10 mouse cellular contexts compared by ENCODE assay signal in the genomic region with DNA sequence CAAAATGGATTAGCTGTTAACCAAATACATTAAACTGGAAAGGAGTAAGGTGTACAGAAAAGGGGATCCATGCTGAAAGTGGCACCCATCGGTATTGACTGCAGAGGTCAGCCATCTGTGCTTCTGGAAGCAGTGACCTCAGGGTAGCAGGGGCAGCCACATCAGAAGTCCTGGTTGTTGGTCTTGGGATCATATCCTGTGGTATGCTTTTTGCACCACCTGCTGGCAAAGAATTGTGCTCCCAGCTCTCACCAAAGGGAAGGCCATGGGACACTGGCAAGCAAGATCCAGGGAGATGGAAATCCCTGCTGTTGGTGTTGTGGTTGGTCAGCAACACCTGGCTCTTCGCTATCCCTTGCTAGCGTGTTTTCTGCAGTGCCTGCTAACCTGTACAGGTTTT. TPM values are rescaled to one million over a fixed set of nuclear protein-coding genes. Genes with fewer than 3 reads are reported as not detected.
DNase-seq lines count a peak whose midpoint lies in the region; ATAC-seq and TF ChIP-seq lines count a peak whose summit lies in the region.
"Had no signal": no experiment of that assay in that cellular context is flagged by ENCODE, and none has a peak within 500 bp of the region (broad histone marks: within the 10 kb centered on the region; RNA-seq: fewer than 3 reads in every experiment).

No protein-coding gene starts in this region.

- 51% methylated on average over 3 of the region's 3 CpGs for WGBS in kidney, adult 2 months
- WGBS in kidney, embryonic 16.5 days: 57% methylated on average over 3 of the region's 3 CpGs
- 74% methylated on average over 3 of the region's 3 CpGs for WGBS in bone marrow, adult 2 months
- 50% methylated on average over 3 of the region's 3 CpGs for WGBS in kidney, postnatal 0 days
- WGBS in liver, embryonic 16.5 days (ENCODE audit: insufficient replicate concordance): 39% methylated on average over 3 of the region's 3 CpGs
- 60% methylated on average over 3 of the region's 3 CpGs for WGBS in small intestine, adult 2 months

- no peaks in the 10 kb centered on the region for H3K27me3 ChIP-seq in kidney, adult 2 months (replicated peaks; ENCODE audit: control insufficient read depth, insufficient read depth, low read length)
- no peaks in the 10 kb centered on the region for H3K27me3 ChIP-seq in kidney, embryonic 16.5 days (ENCODE audit: insufficient read depth, low read length)
- H3K27me3 ChIP-seq in kidney, postnatal 0 days (ENCODE audit: insufficient read depth, low read length): no peaks in the 10 kb centered on the region
- H3K27me3 ChIP-seq in liver, embryonic 16.5 days (ENCODE audit: control insufficient read depth, insufficient read depth, low read depth, low read length): no peaks in the 10 kb centered on the region
- H3K27me3 ChIP-seq in small intestine, adult 2 months (ENCODE audit: control insufficient read depth, insufficient read depth, low read length): no peaks in the 10 kb centered on the region
- H3K27me3 ChIP-seq: embryonic facial prominence, embryonic 12.5 days; midbrain, embryonic 12.5 days had no signal

- no peak overlapping the region for H3K9ac ChIP-seq in kidney, embryonic 16.5 days (replicated peaks; ENCODE audit: low read length)
- no peak overlapping the region for H3K9ac ChIP-seq in kidney, postnatal 0 days (ENCODE audit: low read depth, low read length)
- no peak overlapping the region for H3K9ac ChIP-seq in liver, embryonic 16.5 days (ENCODE audit: low read depth, low read length)
- H3K9ac ChIP-seq: embryonic facial prominence, embryonic 12.5 days; midbrain, embryonic 12.5 days had no signal

- no peak overlapping the region for H3K4me2 ChIP-seq in kidney, embryonic 16.5 days (replicated peaks; ENCODE audit: low read depth, low read length)
- H3K4me2 ChIP-seq in kidney, postnatal 0 days (ENCODE audit: low read length): no peak overlapping the region
- no peak overlapping the region for H3K4me2 ChIP-seq in liver, embryonic 16.5 days (ENCODE audit: low read depth, low read length)
- H3K4me2 ChIP-seq: embryonic facial prominence, embryonic 12.5 days; midbrain, embryonic 12.5 days had no signal

- H3K4me1 ChIP-seq in kidney, adult 2 months (ENCODE audit: control insufficient read depth, insufficient read depth, low read length): no peaks in the 10 kb centered on the region
- no peaks in the 10 kb centered on the region for H3K4me1 ChIP-seq in kidney, embryonic 16.5 days (ENCODE audit: insufficient read depth, low read length)
- H3K4me1 ChIP-seq in bone marrow, adult 2 months (ENCODE audit: control insufficient read depth, insufficient read depth, low read length): no peaks in the 10 kb centered on the region
- no peaks in the 10 kb centered on the region for H3K4me1 ChIP-seq in kidney, postnatal 0 days (replicated peaks; ENCODE audit: insufficient read depth, low read length)
- no peaks in the 10 kb centered on the region for H3K4me1 ChIP-seq in liver, embryonic 16.5 days (ENCODE audit: control insufficient read depth, low read depth, low read length)
- H3K4me1 ChIP-seq in small intestine, adult 2 months (ENCODE audit: control insufficient read depth, insufficient read depth, insufficient read length, low read length): no peaks in the 10 kb centered on the region
- H3K4me1 ChIP-seq: embryonic facial prominence, embryonic 12.5 days; midbrain, embryonic 12.5 days had no signal

- H3K36me3 ChIP-seq in kidney, adult 2 months (ENCODE audit: control insufficient read depth, insufficient read depth, low read length): no peaks in the 10 kb centered on the region
- H3K36me3 ChIP-seq in kidney, embryonic 16.5 days (ENCODE audit: insufficient read depth, low read length): no peaks in the 10 kb centered on the region
- H3K36me3 ChIP-seq in kidney, postnatal 0 days (ENCODE audit: insufficient read depth, low read length): no peaks in the 10 kb centered on the region
- no peaks in the 10 kb centered on the region for H3K36me3 ChIP-seq in liver, embryonic 16.5 days (ENCODE audit: control insufficient read depth, insufficient read depth)
- H3K36me3 ChIP-seq in small intestine, adult 2 months (ENCODE audit: control insufficient read depth, insufficient read depth, low read length): no peaks in the 10 kb centered on the region
- H3K36me3 ChIP-seq: embryonic facial prominence, embryonic 12.5 days; midbrain, embryonic 12.5 days had no signal

- no peak for ATAC-seq in kidney, embryonic 16.5 days (ENCODE audit: low FRiP score, low TSS enrichment)
- no peak for ATAC-seq in kidney, postnatal 0 days (replicated peaks; ENCODE audit: low FRiP score, low read depth)
- ATAC-seq in liver, embryonic 16.5 days (ENCODE audit: low read depth): 0 out of 2 replicates have a peak, but pooled peaks have one; percentile 30
- ATAC-seq in megakaryocyte-erythroid progenitor cell, adult 5-6 weeks (replicated peaks; ENCODE audit: low FRiP score, low TSS enrichment, poor library complexity, severe bottlenecking): no peak

- no peak for TF ChIP-seq POLR2A in kidney, adult 2 months (IDR thresholded peaks at IDR 0.05; ENCODE audit: low read depth, low read length)
- no peak for TF ChIP-seq POLR2A in bone marrow, adult 2 months (IDR thresholded peaks at IDR 0.05; ENCODE audit: borderline replicate concordance, control insufficient read depth, low read depth, low read length)
- no peak for TF ChIP-seq POLR2A in small intestine, adult 2 months (IDR thresholded peaks at IDR 0.05; ENCODE audit: low read depth, low read length)

- peak; percentile 28 for DNase-seq in kidney, adult 2 months
- DNase-seq in NIH3T3 (ENCODE audit: low read depth): peak; percentile 35
- DNase-seq in kidney, postnatal 0 days (ENCODE audit: low spot score): peak; percentile 69

- no peaks in the 10 kb centered on the region for H3K9me3 ChIP-seq in kidney, embryonic 16.5 days (ENCODE audit: low read length)
- no peaks in the 10 kb centered on the region for H3K9me3 ChIP-seq in kidney, postnatal 0 days (replicated peaks; ENCODE audit: low read length)
- H3K9me3 ChIP-seq in liver, embryonic 16.5 days (replicated peaks; ENCODE audit: control insufficient read depth, low read length): no peaks in the 10 kb centered on the region
- H3K9me3 ChIP-seq: embryonic facial prominence, embryonic 12.5 days; midbrain, embryonic 12.5 days had no signal

- TF ChIP-seq CTCF in kidney, adult 2 months (conservative IDR thresholded peaks at IDR 0.05; ENCODE audit: insufficient read depth, insufficient read length, low read depth, low read length): peak; percentile 71
- TF ChIP-seq CTCF in bone marrow, adult 2 months (IDR thresholded peaks at IDR 0.05; ENCODE audit: control insufficient read depth, insufficient read depth, low read length): 0 out of 2 replicates have a peak, but pooled peaks have one; percentile 23
- TF ChIP-seq CTCF in kidney, postnatal 0 days (IDR thresholded peaks at IDR 0.05; ENCODE audit: low read depth): peak; percentile 85
- TF ChIP-seq CTCF in small intestine, adult 2 months (IDR thresholded peaks at IDR 0.05; ENCODE audit: extremely low read depth, insufficient read length, insufficient replicate concordance, low read depth, low read length): peak; percentile 53; the same call in 1 of the 2 replicates

- H3K27ac ChIP-seq in kidney, adult 2 months (ENCODE audit: insufficient read depth, low read depth, low read length): no peak overlapping the region
- no peak overlapping the region for H3K27ac ChIP-seq in kidney, embryonic 16.5 days (ENCODE audit: low read length)
- no peak overlapping the region for H3K27ac ChIP-seq in bone marrow, adult 2 months (ENCODE audit: control insufficient read depth, insufficient read depth, low read depth, low read length, poor library complexity)
- no peak overlapping the region for H3K27ac ChIP-seq in kidney, postnatal 0 days
- no peak overlapping the region for H3K27ac ChIP-seq in liver, embryonic 16.5 days (ENCODE audit: low read length)
- H3K27ac ChIP-seq in small intestine, adult 2 months (ENCODE audit: insufficient read depth, low read depth, low read length): no peak overlapping the region
- H3K27ac ChIP-seq: embryonic facial prominence, embryonic 12.5 days; midbrain, embryonic 12.5 days had no signal

- H3K4me3 ChIP-seq in kidney, adult 2 months (ENCODE audit: insufficient read depth, low read depth, low read length): no peak overlapping the region
- no peak overlapping the region for H3K4me3 ChIP-seq in kidney, embryonic 16.5 days (ENCODE audit: low read length)
- no peak overlapping the region for H3K4me3 ChIP-seq in bone marrow, adult 2 months (replicated peaks; ENCODE audit: control insufficient read depth, low read depth, low read length)
- H3K4me3 ChIP-seq in kidney, postnatal 0 days (replicated peaks; ENCODE audit: low read depth, low read length): no peak overlapping the region
- H3K4me3 ChIP-seq in liver, embryonic 16.5 days (ENCODE audit: low read depth, low read length): no peak overlapping the region
- H3K4me3 ChIP-seq in small intestine, adult 2 months (ENCODE audit: low read depth, low read length): no peak overlapping the region
- H3K4me3 ChIP-seq: embryonic facial prominence, embryonic 12.5 days; midbrain, embryonic 12.5 days had no signal

RNA-seq across cellular contexts. Expression of gene Tnfrsf19, which starts 39.0 kb away (rescaled TPM):
- polyA plus RNA-seq in kidney, adult 2 months (2012; rRNA removed): 2.6 and 2.7 TPM in 2 replicates
- 17.0 and 18.9 TPM in 2 replicates for polyA plus RNA-seq in kidney, embryonic 16.5 days (2015; fragmentation: Nextera tagmentation; extraction: Ambion mirVana)
- 2.9 and 3.2 TPM in 2 replicates for polyA plus RNA-seq in bone marrow, adult 2 months (2011; ENCODE audit: insufficient read depth, insufficient read length, low replicate concordance, missing spikeins)
- 13.8 and 14.3 TPM in 2 replicates for polyA plus RNA-seq in kidney, postnatal 0 days (2015; fragmentation: Nextera tagmentation; extraction: Ambion mirVana)
- polyA plus RNA-seq in liver, embryonic 16.5 days (2015; fragmentation: Nextera tagmentation; extraction: Ambion mirVana): 4.7 and 5.1 TPM in 2 replicates
- polyA plus RNA-seq in small intestine, adult 2 months (2012; rRNA removed): 4.0 and 4.7 TPM in 2 replicates
- 1.7 TPM in 1 of 2 replicates, not detected in the other for total RNA-seq in megakaryocyte-erythroid progenitor cell, adult 5-6 weeks (2014; fragmentation: Nextera tagmentation)
- total RNA-seq in megakaryocyte-erythroid progenitor cell, adult 5-6 weeks (2017): 0.89 TPM in 1 of 2 replicates, not detected in the other

RNA-seq across cellular contexts. Expression of gene Sacs, which starts 52.9 kb away (rescaled TPM):
- polyA plus RNA-seq in kidney, adult 2 months (2012; rRNA removed): 0.16 and 0.33 TPM in 2 replicates
- polyA plus RNA-seq in kidney, embryonic 16.5 days (2015; fragmentation: Nextera tagmentation; extraction: Ambion mirVana): 1.5 and 1.7 TPM in 2 replicates
- polyA plus RNA-seq in bone marrow, adult 2 months (2011; ENCODE audit: insufficient read depth, insufficient read length, low replicate concordance, missing spikeins): 2.5 TPM in 2 replicates
- polyA plus RNA-seq in kidney, postnatal 0 days (2015; fragmentation: Nextera tagmentation; extraction: Ambion mirVana): 1.2 TPM in 2 replicates
- polyA plus RNA-seq in liver, embryonic 16.5 days (2015; fragmentation: Nextera tagmentation; extraction: Ambion mirVana): 0.96 and 1.3 TPM in 2 replicates
- polyA plus RNA-seq in small intestine, adult 2 months (2012; rRNA removed): 0.08 and 0.16 TPM in 2 replicates
- 26.9 and 28.2 TPM in 2 replicates for total RNA-seq in megakaryocyte-erythroid progenitor cell, adult 5-6 weeks (2014; fragmentation: Nextera tagmentation)
- total RNA-seq in megakaryocyte-erythroid progenitor cell, adult 5-6 weeks (2017): 27.3 and 34.7 TPM in 2 replicates

Comparison
In these comparisons a context has a peak if more than half of its experiments do, and no peak if none do; other contexts are left out.
1. CTCF ChIP-seq: peak in every context shown above with its lines; median percentile 85 in kidney, postnatal 0 days; 71 in kidney, adult 2 months; 53 in small intestine, adult 2 months; 23 in bone marrow, adult 2 months.